Mouse (Mus musculus) small intestine, adult 2 months (tissue): ENCODE results near the gene Lta.

Experiments used
- CTCF ChIP-seq: fragments of 200-500 bp; IDR thresholded peaks from 2 replicates; pipeline ENCODE4 v1.5.1; 2012; ENCODE audit warnings: low read depth, mild to moderate bottlenecking, control low read depth, inconsistent platforms, low read length, moderate library complexity, mixed read lengths; ENCODE audit not compliant: insufficient replicate concordance, insufficient read length; ENCODE audit errors: extremely low read depth
- POLR2A ChIP-seq: fragments of 200-500 bp; IDR thresholded peaks from 2 replicates; pipeline ENCODE4 v1.6.1; 2012; ENCODE audit warnings: low read depth, mild to moderate bottlenecking, control low read depth, inconsistent platforms, low read length, moderate library complexity

GRCm38 (mm10) chr17:35239700-35240099 is 34.5 kb upstream of the Lta start:
- TF ChIP-seq CTCF (no peak), POLR2A (no peak)
